Mouse (Mus musculus) gonadal fat pad, adult 2 months (tissue): ENCODE data around the gene Rsu1. TPM values are rescaled to one million over a fixed set of nuclear protein-coding genes. Genes with fewer than 3 reads are reported as not detected.
"Not testable (repeated sequence)": the region's sequence is repeated elsewhere in the genome, so short reads cannot be mapped to it uniquely, and the experiment has no call there.

ENCODE experiments used
- DNase-seq: peaks from one replicate; pipeline ENCODE4 v3.0.0-alpha.2; 2012; ENCODE audit warnings: low read depth
- polyA plus RNA-seq: library from polyadenylated mRNA; depleted of rRNA; stranded (reverse); fragments of >200 nt; gene quantifications from 2 replicates; pipeline ENCODE4 v1.2.3, GENCODE M21; 2012

The Rsu1 gene
- polyA plus RNA-seq, 1 experiment: 157 TPM

DNA sequence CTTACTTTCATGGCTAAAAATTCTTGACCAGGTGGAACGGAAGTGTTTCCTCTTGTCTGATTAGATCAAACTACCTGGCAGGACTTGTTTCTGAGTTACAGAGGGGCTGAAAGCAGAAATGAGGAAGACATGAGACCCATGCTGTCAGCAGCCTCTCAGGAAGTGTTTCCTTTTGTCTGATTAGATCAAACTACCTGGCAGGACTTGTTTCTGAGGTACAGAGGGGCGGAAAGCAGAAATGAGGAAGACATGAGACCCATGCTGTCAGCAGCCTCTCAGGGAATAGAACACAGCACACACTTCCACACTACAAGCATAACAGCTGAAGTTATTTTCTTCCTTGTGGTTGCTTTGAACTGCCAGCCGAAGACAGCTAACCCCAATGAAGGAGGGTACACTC is 46.7 kb downstream of the Rsu1 start:
- no peak for DNase-seq

DNA sequence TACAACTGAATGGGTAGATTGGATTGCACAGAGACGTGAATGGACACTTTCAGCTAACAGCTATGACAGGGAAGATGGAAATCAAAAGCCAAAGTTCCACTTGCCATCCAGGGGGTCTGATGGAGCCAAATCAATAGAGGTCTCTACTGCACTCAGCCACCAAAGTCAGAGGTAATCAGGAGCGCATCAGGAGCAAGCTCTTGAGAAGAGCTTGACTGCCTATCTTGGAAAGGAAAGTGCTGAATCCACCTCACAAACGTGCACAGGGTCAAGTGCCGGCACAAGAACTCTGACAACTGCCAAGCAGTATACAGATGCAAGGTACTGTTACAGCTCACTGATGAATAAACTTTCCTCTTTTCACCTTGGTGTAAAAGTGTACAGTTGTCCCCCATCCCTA is 47.8 kb downstream of the Rsu1 start:
- no peak for DNase-seq

DNA sequence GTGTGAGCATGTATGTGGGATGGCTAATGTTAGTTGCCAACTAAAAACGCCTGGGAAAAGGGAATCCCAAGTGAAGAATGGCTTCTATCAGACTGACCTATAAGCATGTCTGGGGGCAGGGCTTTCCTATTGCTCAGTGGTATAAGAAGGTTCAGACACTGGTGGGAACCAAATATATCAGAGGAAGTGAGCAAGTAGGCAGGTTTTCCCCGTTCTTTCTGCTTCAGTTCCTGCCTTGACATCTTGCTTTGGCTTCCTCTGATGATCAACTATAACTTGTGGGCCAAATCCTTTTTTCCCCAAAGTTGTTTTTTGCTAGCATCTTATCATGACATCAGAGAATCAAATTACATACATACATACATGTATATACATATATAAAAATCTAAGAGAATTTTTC is 51.1 kb downstream of the Rsu1 start:
- no peak for DNase-seq

DNA sequence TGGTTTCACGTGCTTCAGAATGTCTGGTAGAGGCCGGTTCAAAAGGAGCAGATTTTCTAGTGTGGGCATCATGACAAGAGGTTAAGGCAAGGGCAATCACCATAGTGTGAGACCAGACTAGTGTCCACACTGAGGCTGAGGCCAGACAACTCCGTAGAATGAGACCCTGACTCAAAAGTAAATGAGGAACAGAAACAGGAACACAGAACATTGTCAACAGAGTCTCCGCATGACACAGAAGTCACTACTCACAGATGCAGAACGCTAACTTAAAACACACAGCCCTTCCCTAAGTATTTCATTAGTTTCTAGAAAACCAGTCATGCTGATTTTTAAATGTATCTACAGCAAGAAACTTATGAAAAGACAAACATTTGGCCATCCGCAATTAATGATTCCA is 53.1 kb downstream of the Rsu1 start:
- DNase-seq: no peak

DNA sequence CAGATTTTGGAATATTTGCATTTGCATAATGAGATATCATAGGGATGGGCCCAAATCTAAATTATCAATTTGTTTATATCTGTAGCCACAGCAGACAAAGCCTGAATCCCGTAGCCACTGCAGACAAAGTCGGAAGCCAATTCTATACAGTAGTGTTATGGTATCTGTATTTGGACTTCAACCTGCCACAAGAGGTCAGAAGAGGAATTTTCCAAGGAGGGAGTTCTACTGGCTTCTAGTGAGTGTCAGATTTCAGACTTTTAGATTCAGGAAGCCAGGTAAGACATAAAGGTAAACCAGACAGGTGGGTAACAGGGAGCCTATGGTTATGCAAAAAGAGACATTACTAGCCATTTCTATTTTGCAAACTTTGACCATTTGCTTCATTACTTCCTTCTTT is 64.4 kb downstream of the Rsu1 start:
- DNase-seq: no peak

DNA sequence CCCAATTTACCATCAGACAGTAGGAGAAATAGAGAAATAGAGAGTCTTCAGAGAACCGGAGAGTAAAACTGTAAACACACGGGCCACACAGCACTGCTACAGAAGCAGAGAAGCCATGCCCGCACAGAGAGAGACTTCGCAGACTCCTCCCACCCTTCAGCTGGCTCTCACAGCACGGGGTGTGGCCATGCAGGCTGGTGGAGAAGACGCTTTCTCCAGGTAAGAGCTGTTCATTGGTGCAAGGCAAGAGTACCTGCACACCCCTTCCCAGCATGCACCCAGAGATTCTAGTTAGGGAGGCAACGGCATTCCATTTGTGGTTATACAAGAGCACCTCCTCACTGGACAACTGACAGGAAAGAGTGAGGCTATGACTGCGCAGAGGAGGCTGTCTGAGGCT is 64.8 kb downstream of the Rsu1 start:
- DNase-seq: no peak

DNA sequence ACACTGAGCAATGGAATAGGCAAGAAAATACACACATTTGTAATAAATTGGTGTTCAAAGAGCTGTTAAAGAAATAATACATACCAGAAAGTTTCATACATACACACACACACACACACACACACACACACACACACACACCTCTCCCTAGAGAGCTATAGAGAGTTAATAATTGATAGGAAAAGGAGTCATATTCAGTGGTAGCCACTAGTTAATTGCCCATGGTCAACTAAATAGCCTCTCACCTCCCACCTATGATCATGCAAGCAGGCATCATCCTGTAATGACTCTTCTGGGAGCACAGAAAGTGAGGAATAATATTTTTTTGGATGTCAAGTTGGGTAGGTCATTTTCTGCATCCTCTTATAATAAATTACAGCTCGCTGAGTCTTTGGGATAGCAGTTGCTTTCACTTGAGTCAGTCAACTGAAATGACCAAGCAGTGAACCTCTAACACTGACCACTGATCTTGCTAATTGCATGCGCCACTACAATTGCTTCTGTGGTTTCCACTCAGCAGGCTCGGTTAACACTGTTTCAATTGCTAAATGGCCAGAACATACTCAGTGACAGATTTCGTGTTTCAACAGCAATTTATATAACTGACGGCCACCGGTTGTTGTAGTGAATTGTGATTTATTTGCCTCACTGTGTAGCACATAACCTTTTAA is 68.3 kb downstream of the Rsu1 start:
- DNase-seq: no peak

DNA sequence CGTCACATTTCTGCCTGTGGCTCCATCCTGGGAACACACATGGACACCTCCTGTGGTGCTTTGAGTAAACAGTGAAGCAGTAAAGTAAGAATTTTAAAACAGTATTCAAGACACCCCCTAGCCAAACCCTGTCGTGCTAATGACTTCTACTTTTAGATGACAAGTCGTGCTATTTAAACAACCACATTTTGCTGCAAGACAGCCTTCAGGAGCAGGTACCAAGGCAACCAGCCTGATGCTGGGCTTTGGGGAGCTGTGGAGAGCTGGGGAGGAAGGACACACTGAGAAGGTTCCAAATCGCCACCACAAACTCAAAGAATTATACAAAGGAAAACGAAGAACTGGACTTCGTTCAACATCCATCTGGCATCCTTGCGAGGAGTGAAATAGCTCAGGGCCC is 71.5 kb downstream of the Rsu1 start:
- no peak for DNase-seq

DNA sequence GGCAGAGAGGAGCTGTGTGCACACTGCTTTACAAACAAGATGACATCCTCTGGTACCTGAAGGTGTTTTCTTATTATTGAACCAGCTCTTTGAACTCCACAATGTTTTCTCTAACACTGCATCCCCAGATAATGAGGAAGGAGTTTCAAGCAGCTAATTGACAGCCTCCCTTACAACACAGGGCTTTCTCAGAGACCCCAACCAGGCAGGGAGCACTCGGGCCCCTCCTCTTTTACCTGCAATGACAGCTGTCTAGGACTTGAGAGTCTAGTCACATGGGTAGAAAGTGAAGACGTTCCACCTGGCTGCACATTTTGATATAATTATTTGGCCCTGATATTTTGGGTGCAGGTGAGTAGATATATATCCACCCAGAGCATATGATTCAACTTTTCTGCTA is 72.2 kb downstream of the Rsu1 start:
- no peak for DNase-seq

DNA sequence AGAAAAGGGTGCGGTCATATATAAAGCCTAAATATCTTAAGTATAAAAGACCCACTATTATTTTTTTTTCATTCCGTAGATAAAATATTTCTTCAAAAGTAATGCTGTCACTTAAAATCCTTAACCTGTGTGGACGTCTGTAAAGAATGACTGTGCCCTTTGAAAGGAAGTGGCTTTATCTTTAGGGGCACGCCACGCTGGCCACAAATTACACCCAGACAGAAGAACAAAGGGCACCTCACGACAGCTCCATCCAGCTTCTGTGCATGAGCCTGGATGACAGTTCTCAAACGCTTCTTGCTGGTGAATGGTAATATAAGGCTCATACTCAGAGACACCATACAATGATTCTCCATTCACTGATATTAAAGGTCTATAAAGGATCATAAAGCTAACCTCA is 75.7 kb downstream of the Rsu1 start:
- no peak for DNase-seq

DNA sequence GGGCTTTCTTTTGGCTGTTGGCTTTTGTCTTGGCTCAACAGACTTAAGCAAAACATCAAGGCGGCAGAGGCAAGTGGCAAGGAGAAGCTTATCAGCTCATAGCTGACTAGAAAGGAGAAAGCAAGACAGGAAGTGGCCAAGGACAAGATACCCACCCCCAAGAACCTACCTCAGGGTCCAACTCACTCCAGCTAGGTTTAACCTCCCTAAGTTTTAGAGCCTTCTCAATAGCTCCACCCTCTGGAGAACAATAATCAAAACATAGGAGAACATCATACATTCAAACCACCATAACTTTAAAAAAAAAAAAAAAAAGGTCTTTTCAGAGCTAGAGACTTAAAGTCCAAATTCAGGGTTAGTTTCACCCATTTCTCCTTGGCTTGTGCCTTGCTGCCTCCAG is 79.1 kb downstream of the Rsu1 start:
- DNase-seq: no peak

DNA sequence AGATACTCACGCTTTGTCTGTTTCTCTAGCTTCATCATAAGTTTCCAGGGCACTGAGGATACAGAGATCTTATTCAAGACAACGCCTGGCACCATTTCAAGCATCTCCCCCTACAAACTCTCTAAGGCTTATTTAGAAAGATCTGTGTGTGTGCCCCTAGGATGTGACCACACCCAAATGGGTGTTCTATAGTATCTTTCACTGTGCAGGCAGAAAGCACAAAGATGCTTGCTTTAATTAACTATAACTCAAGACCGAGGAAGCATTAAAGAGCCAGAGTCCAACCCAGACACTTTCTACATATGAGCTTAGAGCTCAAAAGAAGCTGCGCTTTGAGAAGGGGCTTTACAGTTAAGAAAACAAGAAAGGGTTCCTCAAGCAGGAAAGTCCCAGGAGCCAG is 80.4 kb downstream of the Rsu1 start:
- DNase-seq: no peak

DNA sequence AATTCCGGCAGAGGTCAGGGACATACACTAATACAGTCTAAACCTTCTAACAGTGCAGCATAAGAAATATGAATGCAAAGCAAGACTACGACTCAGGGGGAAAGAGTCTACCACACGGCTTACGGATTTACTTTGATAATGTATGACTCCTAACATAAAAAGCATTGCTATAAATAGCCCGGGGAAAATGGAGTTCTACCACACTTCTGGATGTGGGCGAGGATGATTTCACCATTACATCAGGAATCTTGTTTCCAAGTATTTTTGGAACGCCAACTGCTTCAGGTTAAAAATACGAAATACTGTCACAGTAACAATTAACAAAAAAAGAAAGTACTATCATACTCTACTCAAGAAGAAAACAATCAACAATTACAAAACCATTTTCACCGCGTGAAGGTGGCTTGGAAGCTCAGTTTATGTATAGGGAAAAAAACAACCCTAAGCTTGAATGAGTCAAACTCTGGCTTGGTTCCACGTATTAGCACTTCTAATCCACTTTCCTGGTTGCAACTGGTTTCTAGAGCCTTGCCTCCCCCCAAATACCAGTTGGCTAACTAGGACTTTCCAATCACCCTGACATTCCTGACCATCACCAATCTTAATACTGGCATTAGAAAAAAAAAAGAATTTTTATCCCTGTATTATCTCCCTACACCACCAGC is 82.3 kb downstream of the Rsu1 start:
- DNase-seq: peak; percentile 50

DNA sequence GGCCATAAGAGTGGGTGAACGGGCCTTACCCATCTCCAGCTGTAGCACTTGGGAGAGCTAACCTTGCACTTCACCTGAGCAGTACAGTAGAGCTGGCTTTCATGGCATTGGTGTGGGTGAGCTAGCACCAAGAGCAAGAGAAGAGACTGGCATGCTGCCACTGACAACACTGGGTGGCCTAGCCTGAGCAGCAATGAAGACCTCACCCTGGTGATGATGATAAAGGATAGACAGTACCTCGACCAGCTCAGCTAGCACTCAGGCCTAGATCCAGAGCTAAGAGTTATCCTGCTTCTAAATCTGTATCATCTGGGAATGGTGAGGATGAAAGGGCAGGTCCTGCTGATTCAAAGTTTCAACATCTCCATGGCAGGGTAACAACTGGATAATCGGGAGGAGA is 88.1 kb downstream of the Rsu1 start:
- DNase-seq: no peak

DNA sequence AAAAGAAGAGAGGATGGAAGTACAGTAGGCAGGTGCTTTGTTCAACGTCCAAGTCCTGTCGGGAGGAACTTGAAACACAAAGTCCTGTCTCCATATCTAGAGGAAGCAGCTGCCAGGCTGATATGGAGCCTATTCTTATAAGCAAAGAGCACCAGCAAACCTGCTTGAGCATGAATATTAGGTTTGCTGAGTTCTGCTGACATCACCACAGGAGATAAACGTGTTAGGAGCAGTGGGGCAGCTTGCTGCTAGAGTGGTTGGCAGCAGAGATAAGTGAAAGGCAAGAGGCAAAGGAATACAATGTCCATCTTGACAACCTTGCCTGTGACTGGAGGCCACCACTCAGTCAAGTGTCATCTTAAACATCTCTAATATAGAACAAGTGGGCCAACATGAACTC is 89.3 kb downstream of the Rsu1 start:
- DNase-seq: not testable (repeated sequence)

DNA sequence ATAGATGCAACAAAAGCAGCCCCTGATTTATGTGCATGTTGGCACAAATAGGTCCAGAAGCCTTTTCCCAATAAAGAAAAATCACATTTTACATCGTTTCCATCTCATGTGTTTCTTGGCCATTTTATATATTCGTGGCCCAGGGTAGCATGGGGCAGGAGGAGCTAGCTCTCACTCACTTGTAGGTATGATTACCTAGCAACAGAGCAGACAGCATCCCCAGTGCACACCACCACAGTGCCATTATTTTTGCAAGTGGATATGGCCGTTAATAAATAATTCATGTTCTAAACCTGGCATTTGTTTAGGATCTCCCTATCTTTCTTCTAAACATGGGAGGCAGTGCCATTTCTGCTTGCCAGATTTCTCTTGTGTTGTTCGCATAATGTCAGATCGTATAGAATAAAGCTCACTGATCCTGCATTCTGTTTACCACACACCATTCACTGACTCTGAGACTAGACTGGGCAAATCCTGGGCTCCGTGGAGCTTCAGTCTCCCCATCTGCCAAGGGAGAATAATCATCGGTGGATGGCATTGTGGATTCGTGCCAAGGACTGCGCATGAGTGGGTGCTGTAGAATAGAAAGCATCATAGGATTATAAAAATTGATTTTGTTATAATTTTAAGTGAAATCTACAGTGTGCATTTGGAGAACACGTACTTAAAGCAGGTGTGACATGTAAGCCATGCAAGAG is 93.4 kb downstream of the Rsu1 start:
- DNase-seq: no peak

DNA sequence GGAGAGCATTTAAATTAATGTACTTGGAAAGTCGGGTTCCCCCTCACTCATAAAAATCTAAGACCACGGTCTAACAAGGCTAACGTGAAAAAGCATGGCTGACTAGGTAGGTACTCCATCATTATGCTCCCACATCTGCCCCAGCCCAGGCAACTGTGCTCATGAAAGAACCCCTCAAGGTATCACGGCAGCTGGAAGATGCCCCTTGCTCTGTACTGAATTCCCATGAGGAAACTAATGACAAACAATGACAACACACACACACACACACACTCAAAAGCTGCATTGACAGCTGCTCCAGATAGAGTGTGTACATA is 95.0 kb downstream of the Rsu1 start:
- no peak for DNase-seq

DNA sequence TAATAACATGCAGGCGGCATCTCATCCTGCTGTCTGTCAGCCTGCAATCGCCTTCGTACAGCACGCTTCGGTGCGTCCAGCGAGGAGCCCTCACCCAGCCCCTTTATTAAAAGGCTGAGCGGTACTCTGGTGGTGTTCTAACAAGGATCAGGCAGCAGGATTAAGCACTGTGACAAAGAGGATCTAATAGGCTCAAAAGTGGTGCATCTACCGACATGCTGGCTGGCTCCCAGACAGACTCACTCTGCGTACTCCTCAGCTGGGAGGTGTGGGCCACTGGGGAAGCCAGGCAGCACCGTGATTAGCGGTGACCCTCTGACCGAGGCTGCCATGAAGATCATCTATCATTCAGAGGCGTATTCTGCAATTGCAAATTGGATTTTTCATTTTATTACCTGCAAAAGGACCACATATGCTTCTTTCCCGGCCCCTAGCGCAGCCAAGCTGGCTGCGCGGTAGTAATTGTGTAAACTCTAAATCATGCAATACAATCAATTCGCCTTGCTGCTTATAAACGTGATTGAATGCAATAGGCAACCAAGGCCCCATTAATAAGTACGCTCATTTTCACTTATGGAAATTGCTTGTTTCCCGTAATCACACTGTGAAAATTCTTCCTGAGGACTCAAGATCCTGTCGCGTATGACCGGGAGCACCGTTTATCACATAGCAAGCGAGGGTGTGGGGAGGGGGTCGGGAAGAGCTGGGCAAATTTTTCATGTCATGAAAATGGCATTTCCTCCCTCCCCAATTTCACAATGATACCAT is 95.5 kb downstream of the Rsu1 start:
- DNase-seq: no peak

DNA sequence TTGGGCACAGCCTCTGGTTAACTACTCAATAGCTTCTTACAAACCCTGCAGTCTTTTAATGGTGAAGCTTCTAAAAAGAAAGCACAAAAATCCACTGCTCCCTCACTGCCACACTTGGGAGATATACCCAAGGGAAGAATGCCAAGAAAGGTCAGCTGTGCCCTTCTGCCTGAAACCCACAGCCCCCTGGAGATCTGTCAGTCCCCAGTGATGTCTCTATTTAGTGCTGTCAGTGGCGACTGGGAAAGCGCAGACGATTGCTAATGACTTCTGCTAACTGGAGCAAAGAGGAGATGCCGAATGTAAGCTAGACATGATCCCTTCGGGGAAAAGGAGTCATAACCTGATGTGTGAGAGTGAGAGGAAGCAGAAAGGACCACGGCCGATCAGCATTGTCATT is 96.8 kb downstream of the Rsu1 start:
- no peak for DNase-seq

DNA sequence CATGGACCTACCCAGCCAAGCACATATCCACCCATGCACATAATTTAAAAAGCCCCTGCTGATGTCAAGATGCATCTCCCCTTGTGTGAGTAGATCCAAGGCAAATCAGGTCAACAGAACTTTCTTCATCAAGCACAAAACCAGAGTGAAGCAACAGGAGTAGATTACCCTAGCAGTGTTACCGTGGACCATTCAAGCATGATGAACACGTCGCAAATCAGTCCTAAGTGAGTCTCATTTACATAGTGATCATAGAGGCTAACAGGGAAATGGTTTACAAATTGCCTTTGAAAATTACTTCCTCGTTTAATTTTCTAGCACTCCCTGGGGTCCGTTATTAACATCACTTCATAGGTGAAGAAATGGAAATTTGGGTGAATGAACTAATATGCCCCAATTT is 100.6 kb downstream of the Rsu1 start:
- DNase-seq: no peak

DNA sequence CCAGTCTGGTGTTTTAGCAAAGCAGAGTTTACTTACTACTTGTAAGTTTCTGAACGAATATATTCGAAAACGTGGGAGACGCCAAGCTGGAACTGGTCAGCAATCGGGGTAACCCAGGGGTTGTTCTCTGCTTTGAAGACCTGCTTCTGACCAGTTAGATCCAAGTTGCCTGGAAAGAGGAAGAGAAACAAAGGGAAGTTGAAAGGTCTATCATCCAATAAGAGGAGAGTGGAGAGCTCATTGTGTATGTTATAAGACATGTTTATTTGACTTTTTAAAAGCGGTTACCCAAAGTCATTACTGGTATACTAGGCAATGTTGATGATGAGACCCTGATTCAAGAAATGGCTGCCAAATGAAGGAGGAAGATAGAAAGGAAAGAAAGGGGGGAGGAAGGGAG is 101.3 kb downstream of the Rsu1 start:
- no peak for DNase-seq

DNA sequence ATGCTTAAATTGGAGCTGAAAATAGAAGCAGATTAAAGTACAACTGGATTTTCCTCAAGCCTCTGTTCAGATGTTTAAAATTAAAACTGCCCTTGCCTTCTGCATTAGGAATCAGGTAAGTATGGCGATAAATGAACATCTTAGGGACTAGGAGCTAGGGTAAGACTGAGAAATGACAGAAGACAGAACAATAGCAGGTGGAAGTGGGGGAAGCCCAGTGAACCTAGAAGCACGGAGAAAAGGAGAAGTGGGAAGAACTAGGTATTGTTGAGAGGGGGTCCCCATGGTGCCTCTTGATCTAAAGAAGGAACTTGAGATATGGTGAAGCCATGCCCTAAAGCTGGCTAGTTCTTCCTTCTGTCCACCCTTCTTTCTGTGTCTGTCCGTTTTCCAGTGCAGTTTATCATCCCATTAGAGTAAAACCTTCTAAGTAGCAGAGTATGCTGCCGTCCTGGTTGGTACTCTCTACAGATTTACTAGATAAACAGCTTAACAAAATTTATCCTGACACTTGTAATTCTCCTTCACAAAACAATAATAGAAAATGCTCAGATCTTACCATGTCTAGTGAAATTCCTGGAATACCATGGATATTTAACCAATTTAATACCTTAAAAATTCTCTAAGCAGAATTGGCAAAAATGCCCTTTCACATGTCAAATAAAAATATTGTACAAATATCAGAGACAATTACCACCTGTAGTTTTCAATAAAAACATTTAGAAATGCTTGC is 101.9 kb downstream of the Rsu1 start:
- no peak for DNase-seq
